Mouse (Mus musculus) CH12.LX (cell line): Measurements from ENCODE around the gene Plaur. TPM values are rescaled to one million over a fixed set of nuclear protein-coding genes. Genes with fewer than 3 reads are reported as not detected.

ENCODE experiments used
- DNase-seq: peaks from one replicate; pipeline ENCODE4 v3.0.0-alpha.2; 2013; ENCODE audit errors: extremely low read depth
- H3K27ac ChIP-seq: 2 replicates; pipeline ENCODE4 v1.5.1; 2012; ENCODE audit warnings: low read depth, mild to moderate bottlenecking, control low read depth, moderate library complexity; ENCODE audit not compliant: insufficient read depth
- H3K27me3 ChIP-seq: replicated peaks from 2 replicates; pipeline ENCODE3; 2012; ENCODE audit warnings: inconsistent platforms
- H3K36me3 ChIP-seq, 2 experiments: replicated peaks in 1 of 2; 2 replicates each; pipeline versions ENCODE3 to v1.6.1; 2012; ENCODE audit warnings: inconsistent platforms in 1 of 2, low read length in 1 of 2, mild to moderate bottlenecking in 1 of 2, mixed read lengths in 1 of 2, moderate library complexity in 1 of 2; ENCODE audit not compliant: control insufficient read depth in 1 of 2, insufficient read depth in 1 of 2
- H3K4me1 ChIP-seq, 2 experiments: 2 replicates each; pipeline ENCODE4 v1.6.1; 2012; ENCODE audit warnings: inconsistent platforms in 1 of 2, moderate library complexity in 1 of 2; ENCODE audit not compliant: insufficient read depth in 2 of 2, control insufficient read depth in 1 of 2
- H3K4me2 ChIP-seq: 2 replicates; pipeline ENCODE4 v1.6.1; 2012; ENCODE audit warnings: low read depth, mild to moderate bottlenecking, control low read depth; ENCODE audit not compliant: poor library complexity, insufficient read depth, severe bottlenecking
- H3K4me3 ChIP-seq, 3 experiments: fragments of 150-350 bp in 1 of 3; sonication (generic) in 1 of 3; replicated peaks in 1 of 3; 2 replicates each; pipeline versions ENCODE3 to v1.5.1; 2011 to 2012; ENCODE audit warnings: low read depth in 2 of 3, low read length in 2 of 3, mild to moderate bottlenecking in 2 of 3, moderate library complexity in 2 of 3, control low read depth in 1 of 3, improper control_type of control experiment in 1 of 3, inconsistent platforms in 1 of 3, mixed read lengths in 1 of 3; ENCODE audit not compliant: poor library complexity in 1 of 3
- H3K79me2 ChIP-seq: replicated peaks from 2 replicates; pipeline ENCODE4 v1.6.1; 2012; ENCODE audit warnings: mild to moderate bottlenecking, moderate library complexity; ENCODE audit not compliant: control insufficient read depth, poor library complexity, insufficient read depth, severe bottlenecking; ENCODE audit errors: extremely low read depth
- H3K9ac ChIP-seq: 2 replicates; pipeline ENCODE4 v1.6.1; 2012; ENCODE audit warnings: low read depth, mild to moderate bottlenecking, control low read depth, moderate library complexity; ENCODE audit not compliant: insufficient read depth
- H3K9me3 ChIP-seq: replicated peaks from 2 replicates; pipeline ENCODE3; 2012; ENCODE audit warnings: low read length, inconsistent platforms, mixed read lengths
- BHLHE40 ChIP-seq: IDR thresholded peaks from 2 replicates; pipeline ENCODE4 v1.6.1; 2011; ENCODE audit warnings: mild to moderate bottlenecking, low read depth, low read length, improper control_type of control experiment
- CTCF ChIP-seq, 2 experiments: IDR thresholded peaks in 1 of 2; conservative IDR thresholded peaks in 1 of 2; 2 replicates each; pipeline ENCODE4 v1.5.1; 2011 to 2012; ENCODE audit warnings: low read depth in 2 of 2, low read length in 2 of 2, improper control_type of control experiment in 1 of 2, inconsistent platforms in 1 of 2, mild to moderate bottlenecking in 1 of 2, moderate library complexity in 1 of 2
- ELF1 ChIP-seq: IDR thresholded peaks from 2 replicates; pipeline ENCODE4 v1.6.1; 2014; ENCODE audit warnings: low read depth, mild to moderate bottlenecking, inconsistent platforms, low read length, improper control_type of control experiment
- EP300 ChIP-seq: IDR thresholded peaks from 2 replicates; pipeline ENCODE4 v1.6.1; 2011; ENCODE audit warnings: low read length, improper control_type of control experiment
- ETS1 ChIP-seq: conservative IDR thresholded peaks from 2 replicates; pipeline ENCODE4 v1.6.1; 2012; ENCODE audit warnings: low read depth, mild to moderate bottlenecking, inconsistent platforms, low read length, improper control_type of control experiment, moderate library complexity
- GABPA ChIP-seq: IDR thresholded peaks from 2 replicates; pipeline ENCODE4 v1.6.1; 2012; ENCODE audit warnings: low read depth, low read length, improper control_type of control experiment, inconsistent platforms; ENCODE audit not compliant: insufficient replicate concordance
- HCFC1 ChIP-seq: IDR thresholded peaks from 2 replicates; pipeline ENCODE4 v1.6.1; 2012; ENCODE audit warnings: low read depth, mild to moderate bottlenecking, inconsistent platforms, low read length, improper control_type of control experiment
- IRF4 ChIP-seq: IDR thresholded peaks from 2 replicates; pipeline ENCODE4 v1.6.1; 2014; ENCODE audit warnings: low read depth, mild to moderate bottlenecking, inconsistent platforms, low read length, improper control_type of control experiment
- JUND ChIP-seq: conservative IDR thresholded peaks from 2 replicates; pipeline ENCODE4 v1.6.1; 2011; ENCODE audit warnings: low read depth, low read length, improper control_type of control experiment
- MAFK ChIP-seq: IDR thresholded peaks from 2 replicates; pipeline ENCODE4 v1.6.1; 2011; ENCODE audit warnings: low read length, improper control_type of control experiment; ENCODE audit not compliant: insufficient replicate concordance
- MAX ChIP-seq: IDR thresholded peaks from 2 replicates; pipeline ENCODE4 v1.6.1; 2011; ENCODE audit warnings: low read length, improper control_type of control experiment
- MAZ ChIP-seq: IDR thresholded peaks from 2 replicates; pipeline ENCODE4 v1.6.1; 2012; ENCODE audit warnings: low read depth, mild to moderate bottlenecking, inconsistent platforms, low read length, improper control_type of control experiment, moderate library complexity
- MEF2A ChIP-seq: IDR thresholded peaks from 2 replicates; pipeline ENCODE4 v1.6.1; 2014; ENCODE audit warnings: low read depth, mild to moderate bottlenecking, inconsistent platforms, low read length, improper control_type of control experiment, borderline replicate concordance
- MXI1 ChIP-seq: IDR thresholded peaks from 2 replicates; pipeline ENCODE4 v1.6.1; 2011; ENCODE audit warnings: mild to moderate bottlenecking, low read depth, low read length, improper control_type of control experiment
- NELFE ChIP-seq: IDR thresholded peaks from 2 replicates; pipeline ENCODE4 v1.6.1; 2011; ENCODE audit warnings: low read depth, low read length, improper control_type of control experiment
- NRF1 ChIP-seq: IDR thresholded peaks from 2 replicates; pipeline ENCODE4 v1.6.1; 2014; ENCODE audit warnings: low read depth, mild to moderate bottlenecking, inconsistent platforms, low read length, improper control_type of control experiment, moderate library complexity
- RCOR1 ChIP-seq: conservative IDR thresholded peaks from 2 replicates; pipeline ENCODE4 v1.6.1; 2012; ENCODE audit warnings: low read depth, mild to moderate bottlenecking, inconsistent platforms, low read length, improper control_type of control experiment
- SIN3A ChIP-seq: IDR thresholded peaks from 2 replicates; pipeline ENCODE4 v1.6.1; 2012; ENCODE audit warnings: low read length, improper control_type of control experiment, inconsistent platforms
- SMC3 ChIP-seq: IDR thresholded peaks from 2 replicates; pipeline ENCODE4 v1.6.1; 2011; ENCODE audit warnings: low read depth, low read length, improper control_type of control experiment
- TCF12 ChIP-seq: IDR thresholded peaks from 2 replicates; pipeline ENCODE4 v1.6.1; 2014; ENCODE audit warnings: low read depth, mild to moderate bottlenecking, inconsistent platforms, low read length, improper control_type of control experiment
- UBTF ChIP-seq: IDR thresholded peaks from 2 replicates; pipeline ENCODE4 v1.6.1; 2012; ENCODE audit warnings: low read depth, mild to moderate bottlenecking, inconsistent platforms, low read length, improper control_type of control experiment, moderate library complexity
- USF1 ChIP-seq: IDR thresholded peaks from 2 replicates; pipeline ENCODE4 v1.6.1; 2014; ENCODE audit warnings: low read depth, mild to moderate bottlenecking, inconsistent platforms, low read length, improper control_type of control experiment
- USF2 ChIP-seq: conservative IDR thresholded peaks from 2 replicates; pipeline ENCODE4 v1.6.1; 2011; ENCODE audit warnings: low read depth, low read length, improper control_type of control experiment
- dilution Hi-C: fragments of 300-500 bp; cut with MboI; formaldehyde crosslinking; loops from 2 replicates; pipeline ENCODE4 v1.14.3; 2020; ENCODE audit warnings: low sequenced_read_pairs; ENCODE audit not compliant: extremely low pct_unique_long_range_greater_than_20kb, extremely low pct_ligation_motif_present
- in situ Hi-C: fragments of 300-500 bp; cut with MboI; formaldehyde crosslinking; loops from 3 replicates; pipeline ENCODE4 v1.14.3; 2019; ENCODE audit warnings: low sequenced_read_pairs, low pct_ligation_motif_present, low pct_unique_long_range_greater_than_20kb, mixed read lengths
- polyA plus RNA-seq: library from polyadenylated mRNA; unstranded; fragments of >175 nt; gene quantifications from 2 replicates; pipeline ENCODE4 v1.2.1, GENCODE M21; 2012; ENCODE audit warnings: low read depth; ENCODE audit not compliant: insufficient read length
- total RNA-seq, 2 experiments: library from RNA; depleted of rRNA; stranded (reverse); fragments of 300-350 nt in 1 of 2; fragments of >200 nt in 1 of 2; gene quantifications; 2 replicates each; pipeline ENCODE4 v1.2.3; 2012 to 2014

The Plaur gene
- total and polyA plus RNA-seq, 3 experiments, result 0.13 to 0.72 (median 0.26) TPM

DNA sequence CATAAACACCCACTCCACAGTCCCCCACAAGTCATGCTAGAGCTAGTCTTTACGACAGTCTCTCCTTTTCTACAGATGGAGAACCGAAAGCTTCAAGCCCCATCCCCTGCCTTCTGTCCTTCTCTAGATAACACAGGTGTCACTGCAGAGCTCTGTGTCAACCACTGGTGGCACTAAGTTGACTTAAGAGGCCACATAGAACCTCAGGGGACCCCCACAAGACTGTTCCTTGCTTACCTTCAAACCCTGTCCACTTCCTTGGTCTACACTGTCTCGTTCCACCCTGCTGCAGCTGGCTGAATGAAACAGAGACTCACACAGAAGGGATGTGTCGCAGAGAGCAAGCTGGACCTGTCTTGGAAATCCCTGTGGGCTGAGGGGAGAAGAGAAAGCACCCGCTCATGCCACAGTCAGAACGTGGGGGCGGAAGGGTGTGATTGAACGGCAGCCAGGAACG, 10.4 kb upstream of the Plaur start, which contains the start of gene Irgc1:
Gene Irgc1 (minus strand): TSS at position 443 of the 457 bp plus-strand sequence.
- Histone ChIP-seq H3K27ac (no peak within 1 kb of the TSS), H3K4me3 (no peak within 1 kb of the TSS), H3K9me3 (peaks cover 3% of the 10 kb centered on the region), H3K36me3 (no peaks in the 10 kb centered on the region), H3K9ac (no peak within 1 kb of the TSS), H3K4me1 (peaks cover 18 to 50% of the 10 kb centered on the region in 2 experiments), H3K79me2 (no peaks in the 10 kb centered on the region), H3K4me2 (peak within 1 kb of the TSS; percentile 88), H3K27me3 (peaks cover 48% of the 10 kb centered on the region)
- peak; percentile 85 for DNase-seq
- TF ChIP-seq IRF4 (peak; percentile 83), TCF12 (peak; percentile 86), MAZ (0 out of 2 replicates have a peak, but pooled peaks have one; percentile 14), BHLHE40 (peak; percentile 79), ETS1 (peak; percentile 75), GABPA (no peak), JUND (no peak), MXI1 (no peak), MAX (peak; percentile 43; the same call in 1 of the 2 replicates), ELF1 (no peak; the same call in 1 of the 2 replicates), MEF2A (peak; percentile 56; the same call in 1 of the 2 replicates), USF2 (no peak), EP300 (peak; percentile 84), MAFK (no peak), SIN3A (0 out of 2 replicates have a peak, but pooled peaks have one; percentile 13), CTCF (conservative IDR thresholded peaks at IDR 0.05 in 1 of 2, IDR thresholded peaks at IDR 0.05 in 1 of 2; ENCODE audit: low read depth in 2 of 2, low read length in 2 of 2) (peak in 1 of 2 experiments; percentile 47; a peak in 2 of 4 replicates), RCOR1 (peak; percentile 57; the same call in 1 of the 2 replicates), NRF1 (0 out of 2 replicates have a peak, but pooled peaks have one; percentile 9), SMC3 (no peak)
- in situ Hi-C loops (no loop called here), dilution Hi-C loops (no loop called here)

DNA sequence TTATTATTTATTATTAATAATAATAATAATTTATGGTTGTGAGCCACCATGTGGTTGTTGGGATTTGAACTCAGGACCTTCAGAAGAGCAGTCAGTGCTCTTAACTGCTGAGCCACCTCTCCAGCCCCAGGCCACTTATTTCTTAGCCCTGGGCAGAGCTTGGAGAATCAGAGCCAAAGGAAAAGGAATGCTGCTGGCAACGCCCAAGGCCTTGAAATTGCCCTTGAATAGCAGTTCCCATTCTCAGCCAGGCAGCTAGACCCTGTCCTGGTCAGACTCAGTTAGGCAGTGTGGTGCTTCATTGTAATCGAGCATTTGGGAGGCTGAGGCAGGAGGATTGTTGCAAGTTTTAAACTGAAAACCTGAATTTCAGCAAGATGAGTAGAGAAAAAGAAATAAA, 8.1 kb upstream of the Plaur start:
- TF ChIP-seq USF1 (no peak), MAFK (no peak), UBTF (no peak), NELFE (no peak), ETS1 (no peak), HCFC1 (no peak)
- Histone ChIP-seq H3K36me3 (no peaks in the 10 kb centered on the region), H3K79me2 (no peaks in the 10 kb centered on the region), H3K4me1 (peaks cover 27 to 54% of the 10 kb centered on the region in 2 experiments), H3K9me3 (no peaks in the 10 kb centered on the region), H3K4me2 (no peak overlapping the region), H3K27ac (no peak overlapping the region), H3K4me3 (no peak overlapping the region), H3K9ac (no peak overlapping the region), H3K27me3 (peaks cover 47% of the 10 kb centered on the region)
- no peak for DNase-seq
- dilution Hi-C loops (no loop called here), in situ Hi-C loops (no loop called here)
